Mouse (Mus musculus): Measurements from ENCODE around the gene Gucy1b1.

Gucy1b1 gene

GRCm38 (mm10) chr3:82036262-82037044 lies 38.0 kb downstream of the Gucy1b1 start:
- no peak for DNase-seq (ENCODE audit: low spot score in 2 of 2)

GRCm38 (mm10) chr3:82030008-82030748 lies 44.3 kb downstream of the Gucy1b1 start:
- no peak for DNase-seq (ENCODE audit: low spot score in 2 of 2)

- DNase-seq (ENCODE audit: low spot score in 2 of 2), result peak; percentile 50 to 68
Observed at GRCm38 (mm10) chr3:82029229-82029628, 45.3 kb downstream of the Gucy1b1 start.

GRCm38 (mm10) chr3:82027286-82027685 lies 47.2 kb downstream of the Gucy1b1 start:
- DNase-seq (ENCODE audit: low spot score in 2 of 2), result no peak

- no peak for DNase-seq (ENCODE audit: low spot score in 2 of 2)
Observed at GRCm38 (mm10) chr3:82023065-82023464, 51.4 kb downstream of the Gucy1b1 start.

- DNase-seq (ENCODE audit: low spot score in 2 of 2), result no peak
Observed at GRCm38 (mm10) chr3:82022421-82022920, 52.0 kb downstream of the Gucy1b1 start.

DNA sequence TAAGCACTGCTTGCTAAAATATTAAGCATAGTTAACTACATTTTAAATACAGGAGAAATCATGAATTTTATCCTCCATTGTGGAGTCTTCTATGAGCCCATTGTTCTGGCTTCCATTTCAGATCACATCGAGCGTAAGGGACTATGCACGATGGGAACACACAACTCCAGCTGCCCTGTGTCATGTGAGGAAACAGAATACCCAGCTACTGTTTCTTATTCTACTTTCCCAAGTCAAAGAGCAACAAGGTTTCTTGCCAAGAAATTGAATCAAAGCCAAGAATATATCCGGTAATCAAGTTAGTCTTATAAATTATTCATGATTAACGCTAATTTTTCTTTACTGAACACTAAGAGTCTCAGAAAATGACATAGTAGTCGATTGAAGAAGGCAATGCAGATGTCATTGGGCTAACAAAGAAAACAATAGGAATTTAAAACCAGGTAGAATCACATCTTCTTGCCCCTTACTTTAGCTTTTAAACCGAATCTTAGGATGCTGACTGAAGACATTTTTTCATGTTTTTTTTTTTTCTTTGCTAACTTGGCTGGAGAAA lies 60.3 kb downstream of the Gucy1b1 start:
- DNase-seq (ENCODE audit: low spot score in 2 of 2), result no peak

GRCm38 (mm10) chr3:82007002-82007401 lies 67.5 kb downstream of the Gucy1b1 start:
- DNase-seq (ENCODE audit: low spot score in 2 of 2), result no peak

- DNase-seq (ENCODE audit: low spot score in 2 of 2), result peak; percentile 35 to 39
Observed at GRCm38 (mm10) chr3:81995988-81996387, 78.5 kb downstream of the Gucy1b1 start.

DNA sequence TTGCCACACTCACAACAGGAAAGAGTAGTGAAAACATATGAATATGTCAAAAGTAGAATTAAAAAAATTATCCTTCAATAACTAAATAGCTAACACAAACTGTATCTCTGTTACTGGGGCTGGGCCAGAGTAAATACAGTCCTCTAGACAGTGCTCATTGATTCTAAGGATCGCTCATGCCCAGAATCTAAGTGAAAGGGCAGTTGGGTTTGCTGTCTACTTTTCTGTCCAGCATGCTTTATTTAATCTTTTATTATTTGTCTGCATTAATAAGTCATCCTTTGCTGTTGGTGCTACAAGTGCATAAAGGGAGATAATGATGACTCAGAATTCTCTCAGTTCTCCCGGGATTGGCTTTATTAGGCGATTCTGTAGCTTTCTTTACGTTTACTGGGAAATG lies 79.1 kb downstream of the Gucy1b1 start:
- DNase-seq (ENCODE audit: low spot score in 2 of 2), result no peak

GRCm38 (mm10) chr3:81990531-81990930 lies 84.0 kb downstream of the Gucy1b1 start:
- DNase-seq (ENCODE audit: low spot score in 2 of 2), result no peak

- DNase-seq (ENCODE audit: low spot score in 2 of 2), result no peak
Observed at GRCm38 (mm10) chr3:81989692-81990141, 84.8 kb downstream of the Gucy1b1 start.

GRCm38 (mm10) chr3:81987628-81988027 lies 86.9 kb downstream of the Gucy1b1 start:
- no peak for DNase-seq (ENCODE audit: low spot score in 2 of 2)

DNA sequence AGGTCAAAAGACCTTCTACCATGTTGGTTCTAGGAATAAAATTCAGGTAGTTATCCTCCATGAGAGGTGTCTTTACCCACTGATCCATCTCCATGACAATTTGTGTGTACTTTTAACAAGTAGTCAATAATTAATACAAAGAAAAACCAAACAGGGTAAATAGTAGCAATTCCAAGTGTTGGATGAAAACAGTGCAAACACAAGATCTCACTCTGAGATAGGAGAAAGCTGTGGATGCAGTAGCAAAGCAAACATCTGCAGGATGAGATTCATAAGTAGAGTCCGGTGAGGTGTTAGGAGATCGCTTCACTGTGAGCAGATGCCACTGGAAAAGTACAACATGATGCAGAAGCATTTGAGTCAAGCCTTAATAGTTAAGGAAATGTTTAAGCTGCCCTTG lies 88.4 kb downstream of the Gucy1b1 start:
- DNase-seq (ENCODE audit: low spot score in 2 of 2), result no peak

DNA sequence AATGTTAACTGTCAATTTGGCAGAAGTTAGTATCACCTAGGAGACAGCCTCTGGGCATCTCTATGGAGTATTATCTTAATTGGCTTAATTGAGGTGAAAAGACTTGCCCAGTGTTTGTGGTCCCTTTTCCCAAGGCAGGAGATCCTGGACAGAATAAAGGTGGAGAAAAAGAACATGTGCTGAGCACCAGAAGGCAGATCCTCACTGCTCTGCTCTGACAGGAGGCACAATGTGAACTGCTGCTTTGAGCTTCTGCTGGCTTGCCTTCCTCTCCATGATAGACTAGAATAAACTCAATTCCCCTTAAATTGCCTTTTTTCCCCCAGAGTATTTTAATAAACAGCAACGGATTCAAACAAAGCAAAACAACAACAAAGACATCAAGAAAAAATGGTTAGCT lies 89.4 kb downstream of the Gucy1b1 start:
- no peak for DNase-seq (ENCODE audit: low spot score in 2 of 2)

- DNase-seq (ENCODE audit: low spot score in 2 of 2), result no peak
Observed at GRCm38 (mm10) chr3:81983120-81983895, 91.2 kb downstream of the Gucy1b1 start.
